Mouse (Mus musculus) frontal cortex, adult (tissue): ENCODE measurements around the gene Bmp10.
A peak's percentile ranks its signal among the peaks of the same experiment; 100 is the strongest.
"Not testable (repeated sequence)": the region's sequence is repeated elsewhere in the genome, so short reads cannot be mapped to it uniquely, and the experiment has no call there.

Experiments
- ATAC-seq: cut with Nextera tagmentation; 2 replicates; pipeline ENCODE4 v1.9.2; 2017; ENCODE audit warnings: mild to moderate bottlenecking, moderate library complexity, mixed read lengths; ENCODE audit not compliant: low TSS enrichment

Bmp10 gene

GRCm38 (mm10) chr6:87447217-87447616, 18.4 kb downstream of the Bmp10 start:
- no peak for ATAC-seq

- ATAC-seq, result no peak
These were observed 20.7 kb downstream of the Bmp10 start for GRCm38 (mm10) chr6:87449534-87449933.

GRCm38 (mm10) chr6:87451016-87451415, 22.2 kb downstream of the Bmp10 start:
- no peak; the same call in 1 of the 2 replicates for ATAC-seq

- no peak for ATAC-seq
These were observed 23.0 kb downstream of the Bmp10 start for GRCm38 (mm10) chr6:87451771-87452170.

- no peak for ATAC-seq
These were observed 26.7 kb downstream of the Bmp10 start for GRCm38 (mm10) chr6:87455507-87455906.

GRCm38 (mm10) chr6:87466221-87466620, 37.4 kb downstream of the Bmp10 start:
- peak; percentile 57; the same call in 1 of the 2 replicates for ATAC-seq

GRCm38 (mm10) chr6:87467373-87467772, 38.6 kb downstream of the Bmp10 start:
- no peak for ATAC-seq

GRCm38 (mm10) chr6:87468372-87468771, 39.6 kb downstream of the Bmp10 start:
- ATAC-seq, result no peak

- not testable (repeated sequence) for ATAC-seq
These were observed 41.3 kb downstream of the Bmp10 start for GRCm38 (mm10) chr6:87470098-87470497.

GRCm38 (mm10) chr6:87475223-87475622, 46.4 kb downstream of the Bmp10 start:
- ATAC-seq, result no peak

- ATAC-seq, result no peak
These were observed 50.1 kb downstream of the Bmp10 start for GRCm38 (mm10) chr6:87478847-87479246.

- no peak for ATAC-seq
These were observed 50.7 kb downstream of the Bmp10 start for GRCm38 (mm10) chr6:87479291-87479999.

- ATAC-seq, result peak; percentile 29; the same call in 1 of the 2 replicates
These were observed 54.6 kb downstream of the Bmp10 start for GRCm38 (mm10) chr6:87483224-87483899.

GRCm38 (mm10) chr6:87483900-87484289, 55.1 kb downstream of the Bmp10 start:
- peak; percentile 63; the same call in 1 of the 2 replicates for ATAC-seq

GRCm38 (mm10) chr6:87484806-87485205, 56.0 kb downstream of the Bmp10 start:
- no peak for ATAC-seq
